Mouse (Mus musculus) monocyte, adult 59 days (primary cell): ENCODE results near the gene Zbtb45. TPM values are rescaled to one million over a fixed set of nuclear protein-coding genes. Genes with fewer than 3 reads are reported as not detected.

ENCODE experiments used
- total RNA-seq, 2 experiments: library from RNA; stranded (reverse); gene quantifications; one replicate each; pipeline ENCODE4 v1.2.4; 2023

Zbtb45 gene
- 10 to 100 TPM; 18.4 to 19.6 TPM for total RNA-seq

DNA sequence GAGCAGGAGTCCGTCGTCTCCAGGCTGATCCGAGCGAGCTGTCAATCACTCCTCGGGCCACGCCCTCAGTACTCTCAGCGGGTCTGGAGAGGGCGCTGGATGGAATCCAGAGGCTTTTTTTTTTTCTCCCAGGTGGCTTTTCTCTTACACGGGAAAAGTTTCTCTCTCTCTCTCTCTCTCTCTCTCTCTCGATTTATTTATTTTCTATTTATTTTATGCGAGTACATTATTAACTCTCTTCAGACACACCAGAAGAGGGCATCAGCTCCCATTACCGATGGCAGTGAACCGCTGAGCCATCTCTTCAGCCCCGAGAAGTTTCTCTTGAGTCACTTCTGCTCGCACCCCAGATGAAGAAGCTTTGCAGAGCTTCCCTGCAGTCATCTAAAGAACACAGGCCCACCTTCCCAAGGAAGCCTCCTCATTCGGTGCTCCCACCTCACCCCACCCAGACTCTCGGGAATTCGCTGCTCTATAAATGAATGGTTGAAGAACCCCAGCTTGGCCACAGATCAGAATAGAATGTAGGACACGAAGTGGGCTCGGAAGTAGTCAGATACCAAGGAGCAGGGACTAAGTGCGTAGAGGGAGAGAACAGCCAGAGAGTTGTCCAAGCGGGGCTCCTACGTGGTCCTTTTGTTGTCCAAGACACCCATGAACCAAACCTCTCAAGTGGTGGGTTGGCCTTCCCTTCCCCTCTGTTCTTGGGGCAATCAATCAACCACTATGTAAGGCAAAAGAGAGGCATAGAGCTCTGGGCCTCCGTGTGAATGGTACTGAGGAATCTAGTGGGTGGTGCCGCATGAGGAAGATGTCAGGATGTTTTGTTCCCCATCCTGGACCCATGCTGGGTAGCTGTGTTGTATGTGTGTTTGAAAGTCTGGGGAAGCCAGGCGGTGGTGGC lies at the start of gene Zbtb45:
TSS of gene Zbtb45 (minus strand) at position 30 of the 904 bp plus-strand sequence.

DNA sequence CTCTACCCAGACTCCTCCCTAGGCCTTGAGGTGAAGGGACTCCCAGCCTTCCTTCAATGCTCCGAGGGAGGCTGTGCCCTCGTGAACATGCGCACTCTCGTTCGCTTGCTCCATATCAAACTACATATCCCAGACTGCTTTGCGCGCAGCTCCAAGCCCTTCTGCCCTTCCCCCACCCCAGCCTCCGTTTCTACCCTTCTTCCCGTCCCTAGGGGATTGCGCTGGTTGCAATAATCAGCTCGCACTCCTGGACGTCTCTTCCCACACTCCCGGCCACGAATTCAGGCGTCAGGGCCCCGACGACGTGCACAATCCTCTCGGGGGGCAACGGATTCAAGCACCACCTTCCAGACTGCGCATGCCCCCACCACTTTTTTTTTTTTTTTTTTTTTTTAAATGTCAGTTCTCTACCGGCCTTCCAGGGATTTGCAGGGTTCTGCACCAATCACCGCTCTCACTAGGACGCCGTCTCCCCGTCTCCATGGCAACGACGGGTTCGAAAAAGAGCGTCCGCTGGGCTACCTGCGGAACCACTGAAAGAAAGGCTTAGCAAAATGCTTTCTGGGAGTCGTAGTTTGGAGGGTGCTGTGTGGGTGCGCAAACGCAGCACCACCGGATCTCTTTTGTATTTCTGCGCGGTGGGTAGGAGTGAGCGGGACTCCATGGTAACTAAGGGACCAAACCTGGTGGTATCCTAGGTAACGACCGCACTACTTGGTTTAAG lies 44.6 kb upstream of the Zbtb45 start, which contains the start of gene Mzf1:
TSS of gene Mzf1 (minus strand) at position 478 of the 724 bp plus-strand sequence.

GRCm38 (mm10) chr7:13037901-13038555 lies 28.2 kb upstream of the Zbtb45 start, which contains the start of gene Ube2m:
Gene Ube2m (minus strand): TSS chr7:13038275.

GRCm38 (mm10) chr7:13034148-13034977 lies 24.5 kb upstream of the Zbtb45 start, which contains the start of gene Chmp2a:
Gene Chmp2a (minus strand): TSS chr7:13034807.

GRCm38 (mm10) chr7:12998851-12999250 lies 11.0 kb downstream of the Zbtb45 start, which contains the start of gene Trim28:
Gene Trim28 (plus strand): TSS chr7:12999114.

DNA sequence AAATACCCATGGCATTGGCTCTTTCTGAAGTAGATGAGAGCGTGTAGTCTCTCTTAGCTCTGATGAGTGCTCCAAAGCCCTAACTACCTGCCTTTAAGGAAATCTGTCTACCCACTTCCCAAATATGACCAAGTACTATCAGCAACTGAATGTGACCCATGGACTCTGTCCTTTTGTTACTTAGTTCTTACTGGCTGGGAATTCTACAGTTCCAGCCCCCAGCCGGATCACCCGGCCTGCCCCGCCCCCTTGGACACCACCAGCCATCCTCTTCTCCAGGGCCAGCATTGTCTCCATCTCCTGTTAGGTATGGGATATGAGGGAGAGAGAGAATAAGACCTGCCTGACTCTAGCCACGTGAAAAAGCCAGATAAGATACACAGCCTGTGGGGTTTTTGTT lies 11.8 kb downstream of the Zbtb45 start, which contains the start of gene Slc27a5:
TSS of gene Slc27a5 (minus strand) at position 140 of the 400 bp plus-strand sequence.

GRCm38 (mm10) chr7:12977682-12978389 lies 32.0 kb downstream of the Zbtb45 start, which contains the start of gene Zfp446:
Gene Zfp446 (plus strand): TSS chr7:12977848.

DNA sequence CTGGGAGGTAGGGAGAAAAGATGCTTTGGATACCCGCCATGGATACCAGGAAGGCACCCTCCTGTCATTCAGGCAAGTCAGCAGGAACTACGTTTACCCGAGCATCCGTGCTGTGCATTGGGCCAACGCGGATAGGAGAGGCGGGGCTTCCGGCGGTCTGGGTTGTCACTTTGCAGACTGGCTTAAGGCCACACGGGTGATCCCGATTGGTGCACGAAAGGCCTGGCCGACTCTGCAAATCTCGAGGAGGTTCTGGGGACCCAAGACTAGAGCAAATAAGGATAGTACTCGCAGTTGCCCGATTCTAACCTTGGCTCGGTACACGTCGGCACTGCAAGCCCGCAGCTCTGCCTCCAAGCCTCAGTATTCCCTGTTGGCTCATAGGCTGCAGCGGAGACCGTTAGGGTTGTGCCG lies 44.1 kb downstream of the Zbtb45 start, which contains the start of gene Zfp324:
TSS of gene Zfp324 (plus strand) at position 161 of the 414 bp plus-strand sequence.

Other genes with a start within 250 kb of the Zbtb45 start
- gene Zscan18, start 206.4 kb downstream of the Zbtb45 start, total RNA-seq = 1 to 10 TPM; 6.6 to 7.6 TPM
- 1 to 10 TPM; 4.1 to 4.2 TPM for gene Zfp329, start 191.2 kb downstream of the Zbtb45 start, total RNA-seq
- 10 to 100 TPM; 37.8 to 42.3 TPM for gene Zfp110, start 175.3 kb downstream of the Zbtb45 start, total RNA-seq
- gene Zfp128, start 128.9 kb downstream of the Zbtb45 start, total RNA-seq = 1 to 10 TPM; 2.7 to 3.0 TPM
- 1 to 10 TPM; 5.9 to 6.2 TPM for gene Zscan22, start 112.2 kb downstream of the Zbtb45 start, total RNA-seq
- 1,000 to 10,000 TPM; 1,308 to 1,362 TPM for gene Rps5, start 87.7 kb downstream of the Zbtb45 start, total RNA-seq
- gene Rnf225, start 82.6 kb downstream of the Zbtb45 start, total RNA-seq = under 1 TPM; 0.24 to 0.58 TPM
- gene Zfp324, start 44.2 kb downstream of the Zbtb45 start, total RNA-seq = 1 to 10 TPM; 3.2 to 3.3 TPM
- 1 to 10 TPM; 3.1 to 4.0 TPM for gene Zfp446, start 32.2 kb downstream of the Zbtb45 start, total RNA-seq
- gene Slc27a5, start 11.8 kb downstream of the Zbtb45 start, total RNA-seq = under 1 TPM in 1 of 2 experiments, not detected in 1; 0.30 TPM
- gene Trim28, start 10.9 kb downstream of the Zbtb45 start, total RNA-seq = 100 to 1,000 TPM; 185 to 201 TPM
- gene Chmp2a, start 24.8 kb upstream of the Zbtb45 start, total RNA-seq = 100 to 1,000 TPM; 165 to 175 TPM
- 10 to 100 TPM; 80.0 to 80.2 TPM for gene Ube2m, start 28.2 kb upstream of the Zbtb45 start, total RNA-seq
- under 1 TPM; 0.76 to 0.97 TPM for gene Mzf1, start 44.7 kb upstream of the Zbtb45 start, total RNA-seq
- gene Vmn1r85, start 85.1 kb upstream of the Zbtb45 start, total RNA-seq = not detected
- gene Vmn1r86, start 109.9 kb upstream of the Zbtb45 start, total RNA-seq = not detected
- not detected for gene Vmn1r87, start 130.1 kb upstream of the Zbtb45 start, total RNA-seq
- under 1 TPM in 1 of 2 experiments, not detected in 1; 0.09 TPM for gene Vmn1r88, start 149.5 kb upstream of the Zbtb45 start, total RNA-seq
- not detected for gene Vmn1r89, start 203.0 kb upstream of the Zbtb45 start, total RNA-seq